Mouse (Mus musculus) ES-Bruce4 (cell line): ENCODE results near the gene Shmt1. TPM values are rescaled to one million over a fixed set of nuclear protein-coding genes. Genes with fewer than 3 reads are reported as not detected.

ENCODE experiments used
- H3K27ac ChIP-seq: 2 replicates; pipeline ENCODE4 v1.5.1; 2012; ENCODE audit warnings: low read length, inconsistent platforms; ENCODE audit not compliant: insufficient read depth
- H3K27me3 ChIP-seq: 2 replicates; pipeline ENCODE4 v1.6.1; 2012; ENCODE audit warnings: mild to moderate bottlenecking, low read length, inconsistent platforms; ENCODE audit not compliant: control insufficient read depth, poor library complexity, insufficient read depth, severe bottlenecking
- H3K36me3 ChIP-seq: 2 replicates; pipeline ENCODE4 v1.6.1; 2012; ENCODE audit warnings: inconsistent platforms, mild to moderate bottlenecking, low read length, moderate library complexity; ENCODE audit not compliant: control insufficient read depth, poor library complexity, insufficient read depth, severe bottlenecking
- H3K4me1 ChIP-seq: one replicate; pipeline ENCODE4 v1.8.1; 2011; ENCODE audit warnings: low read length; ENCODE audit not compliant: control insufficient read depth, insufficient read depth
- H3K4me3 ChIP-seq: 2 replicates; pipeline ENCODE4 v1.5.1; 2011; ENCODE audit warnings: low read depth, mild to moderate bottlenecking, low read length
- H3K9ac ChIP-seq: 2 replicates; pipeline ENCODE4 v1.6.1; 2012; ENCODE audit warnings: low read depth, mild to moderate bottlenecking, inconsistent platforms; ENCODE audit not compliant: poor library complexity, severe bottlenecking
- H3K9me3 ChIP-seq: replicated peaks from 2 replicates; pipeline ENCODE4 v1.6.1; 2012; ENCODE audit warnings: mild to moderate bottlenecking, low read length, inconsistent platforms; ENCODE audit not compliant: control insufficient read depth, poor library complexity, insufficient read depth, severe bottlenecking
- CTCF ChIP-seq: IDR thresholded peaks from one replicate; pipeline ENCODE4 v1.8.1; 2011; ENCODE audit warnings: low read depth, low read length
- EP300 ChIP-seq: IDR thresholded peaks from 2 replicates; pipeline ENCODE4 v1.6.1; 2011; ENCODE audit warnings: low read depth, low read length; ENCODE audit not compliant: insufficient read depth
- POLR2A ChIP-seq: IDR thresholded peaks from one replicate; pipeline ENCODE4 v1.8.1; 2011; ENCODE audit warnings: low read length; ENCODE audit not compliant: insufficient read depth
- polyA plus RNA-seq: library from polyadenylated mRNA; stranded (reverse); fragments of >200 nt; gene quantifications from 2 replicates; pipeline ENCODE4 v1.2.4, GENCODE M21; 2011; ENCODE audit warnings: low read depth; ENCODE audit not compliant: missing spikeins, insufficient read depth, insufficient read length

Gene Shmt1
- polyA plus RNA-seq, 1 experiment = 99.2 TPM

GRCm38 (mm10) chr11:60823771-60824170 is 12.3 kb upstream of the Shmt1 start:
- Histone ChIP-seq H3K9me3 (no peaks in the 10 kb centered on the region), H3K27me3 (no peaks in the 10 kb centered on the region), H3K27ac (no peak overlapping the region), H3K9ac (no peak overlapping the region), H3K4me1 (no peaks in the 10 kb centered on the region), H3K4me3 (no peak overlapping the region), H3K36me3 (no peaks in the 10 kb centered on the region)
- TF ChIP-seq EP300 = no peak

- no peak overlapping the region for H3K27ac ChIP-seq
- no peaks in the 10 kb centered on the region for H3K36me3 ChIP-seq
- H3K9me3 ChIP-seq = no peaks in the 10 kb centered on the region
- no peak for TF ChIP-seq CTCF
- no peak for TF ChIP-seq EP300
- TF ChIP-seq POLR2A = no peak
- H3K27me3 ChIP-seq = no peaks in the 10 kb centered on the region; the same call in 1 of the 2 replicates
- no peak overlapping the region for H3K9ac ChIP-seq
- no peaks in the 10 kb centered on the region for H3K4me1 ChIP-seq
- H3K4me3 ChIP-seq = no peak overlapping the region
These were observed 4.9 kb upstream of the Shmt1 start for GRCm38 (mm10) chr11:60816398-60816797.

GRCm38 (mm10) chr11:60811054-60811460 is 461 bp downstream of the Shmt1 start:
- H3K36me3 ChIP-seq = peaks cover 6% of the 10 kb centered on the region
- peaks cover 1% of the 10 kb centered on the region for H3K4me1 ChIP-seq
- peak overlapping the region; percentile 50 for H3K9ac ChIP-seq
- no peaks in the 10 kb centered on the region for H3K27me3 ChIP-seq
- no peaks in the 10 kb centered on the region for H3K9me3 ChIP-seq
- no peak for TF ChIP-seq POLR2A
- no peak for TF ChIP-seq EP300
- TF ChIP-seq CTCF = no peak
- peak overlapping the region; percentile 76 for H3K4me3 ChIP-seq
- H3K27ac ChIP-seq = peak overlapping the region; percentile 22

DNA sequence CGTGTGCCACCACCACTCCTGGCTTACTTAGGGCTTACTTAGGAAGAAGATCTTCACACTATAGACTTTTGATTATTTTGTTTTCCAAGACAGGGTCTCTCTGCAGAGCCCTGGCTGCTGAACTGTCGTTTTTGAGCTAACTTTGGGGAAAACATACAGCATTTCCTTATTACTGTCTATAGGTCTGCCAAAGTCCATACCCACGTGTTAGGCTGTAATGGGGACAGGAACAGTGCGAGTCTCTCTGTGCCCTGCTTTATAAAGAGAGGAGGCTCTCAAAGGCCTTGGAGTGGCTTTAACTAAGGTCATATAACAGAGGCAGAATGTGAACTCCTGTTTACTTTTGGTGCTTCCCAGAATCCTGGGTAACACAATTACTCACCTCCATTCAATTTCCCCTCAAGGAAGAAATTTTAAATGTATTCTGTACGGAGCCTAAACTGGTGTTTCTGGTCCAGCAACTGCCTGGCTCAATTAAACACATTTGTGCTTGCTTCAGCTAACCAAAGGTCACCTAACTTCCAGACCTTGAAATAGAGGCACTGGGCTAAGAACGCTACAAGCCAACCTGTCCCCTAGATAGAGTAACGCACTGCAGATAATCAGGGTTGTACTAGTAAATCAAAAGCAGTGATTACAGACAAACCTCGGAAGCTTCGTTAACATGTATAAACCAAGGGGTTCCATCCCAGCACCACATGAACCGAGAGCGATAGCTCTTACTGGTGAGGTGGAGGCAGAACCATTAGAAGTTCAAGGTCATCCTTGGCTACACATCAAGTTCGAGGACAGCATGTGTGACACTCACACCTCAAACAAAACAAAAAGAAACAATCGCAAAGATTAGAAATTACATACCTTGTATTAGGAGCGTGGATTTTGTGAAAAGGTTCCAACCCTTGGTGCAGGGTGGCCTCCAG is 1.2 kb downstream of the Shmt1 start:
- Histone ChIP-seq H3K4me1 (peaks cover 1% of the 10 kb centered on the region), H3K9ac (peak overlapping the region; percentile 50), H3K4me3 (peak overlapping the region; percentile 76), H3K36me3 (peaks cover 6% of the 10 kb centered on the region), H3K27me3 (no peaks in the 10 kb centered on the region), H3K9me3 (no peaks in the 10 kb centered on the region), H3K27ac (peak overlapping the region; percentile 22)
- TF ChIP-seq CTCF = no peak
- TF ChIP-seq EP300 = no peak
- no peak for TF ChIP-seq POLR2A

DNA sequence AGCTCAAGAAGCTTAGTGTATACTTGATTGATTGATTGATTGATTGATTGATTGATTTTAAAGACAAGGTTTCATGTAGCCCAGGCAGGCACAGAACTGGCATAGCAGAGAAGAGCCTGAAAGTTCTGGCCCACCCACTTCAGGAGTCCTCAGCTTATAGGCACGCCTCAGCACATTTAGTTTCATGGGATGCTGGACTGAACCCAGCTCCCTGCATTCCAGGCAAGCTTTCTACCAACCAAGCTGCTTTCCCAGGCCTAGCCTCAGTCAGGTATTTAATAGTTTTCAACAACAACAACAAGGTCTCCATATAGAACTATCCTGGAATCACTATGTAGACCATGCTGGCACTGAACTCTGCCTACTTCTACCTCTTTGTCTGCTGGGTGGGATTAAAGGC is 2.0 kb downstream of the Shmt1 start:
- Histone ChIP-seq H3K9me3 (no peaks in the 10 kb centered on the region), H3K27me3 (no peaks in the 10 kb centered on the region), H3K27ac (no peak overlapping the region), H3K4me3 (0 out of 2 replicates have a peak overlapping the region, but pooled peaks have one; percentile 76), H3K9ac (peak overlapping the region; percentile 50), H3K4me1 (peaks cover 1% of the 10 kb centered on the region), H3K36me3 (peaks cover 11% of the 10 kb centered on the region)
- TF ChIP-seq EP300 = no peak
- no peak for TF ChIP-seq CTCF
- no peak for TF ChIP-seq POLR2A

- H3K9ac ChIP-seq = peak overlapping the region; percentile 37; the same call in 1 of the 2 replicates
- no peak overlapping the region for H3K4me3 ChIP-seq
- no peaks in the 10 kb centered on the region for H3K9me3 ChIP-seq
- TF ChIP-seq POLR2A = no peak
- no peak for TF ChIP-seq EP300
- no peak for TF ChIP-seq CTCF
- H3K36me3 ChIP-seq = peaks cover 21% of the 10 kb centered on the region
- no peak overlapping the region for H3K27ac ChIP-seq
- peaks cover 1% of the 10 kb centered on the region for H3K4me1 ChIP-seq
- H3K27me3 ChIP-seq = no peaks in the 10 kb centered on the region
These were observed 3.0 kb downstream of the Shmt1 start for GRCm38 (mm10) chr11:60808286-60809070.
